Mouse (Mus musculus): ENCODE results near the gene Atp9a.

Gene Atp9a

GRCm38 (mm10) chr2:168679381-168680199 is 62.6 kb downstream of the Atp9a start:
- no peak for DNase-seq

- DNase-seq, result no peak
These were observed 63.4 kb downstream of the Atp9a start for GRCm38 (mm10) chr2:168678662-168679294.

GRCm38 (mm10) chr2:168677650-168678049 is 64.6 kb downstream of the Atp9a start:
- DNase-seq, result no peak

DNA sequence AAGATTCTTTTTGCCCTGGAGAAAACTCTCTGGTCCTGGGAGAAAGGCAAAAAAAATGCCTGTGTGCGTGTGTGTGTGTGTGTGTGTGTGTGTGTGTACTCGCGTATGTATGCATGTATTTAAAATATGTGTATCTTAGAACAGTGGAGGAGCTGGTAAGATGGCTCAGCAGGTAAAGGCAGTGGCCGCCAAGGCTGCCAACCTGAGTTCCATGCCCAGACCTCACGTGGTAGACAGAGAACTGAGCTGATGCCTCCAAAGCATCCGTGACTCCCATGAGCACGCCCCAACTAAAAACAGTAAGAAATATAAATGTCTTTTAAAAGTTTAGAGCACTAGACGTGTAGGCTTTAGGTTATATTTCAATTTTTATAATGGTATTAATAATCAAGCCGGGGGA is 70.5 kb downstream of the Atp9a start:
- DNase-seq, result no peak

DNA sequence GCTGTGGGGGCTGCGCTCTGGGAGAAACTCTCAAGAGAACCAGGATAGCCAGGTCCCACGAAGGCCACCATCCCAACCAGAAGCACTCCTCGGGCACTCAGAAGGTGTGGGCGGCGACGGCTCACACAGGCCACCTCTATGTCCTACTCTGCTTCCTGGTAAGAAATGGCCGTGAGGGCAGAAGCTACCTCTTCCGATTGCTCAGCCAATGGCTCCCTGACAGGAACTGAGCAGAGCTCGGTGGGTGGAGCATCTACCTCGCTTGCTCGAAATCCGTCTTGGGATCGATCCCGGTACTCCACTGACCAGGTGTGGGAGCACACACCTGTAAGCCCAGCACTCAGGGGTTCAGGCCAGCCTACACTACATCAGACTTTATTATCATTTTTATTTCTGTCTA is 72.0 kb downstream of the Atp9a start:
- DNase-seq, result no peak

DNA sequence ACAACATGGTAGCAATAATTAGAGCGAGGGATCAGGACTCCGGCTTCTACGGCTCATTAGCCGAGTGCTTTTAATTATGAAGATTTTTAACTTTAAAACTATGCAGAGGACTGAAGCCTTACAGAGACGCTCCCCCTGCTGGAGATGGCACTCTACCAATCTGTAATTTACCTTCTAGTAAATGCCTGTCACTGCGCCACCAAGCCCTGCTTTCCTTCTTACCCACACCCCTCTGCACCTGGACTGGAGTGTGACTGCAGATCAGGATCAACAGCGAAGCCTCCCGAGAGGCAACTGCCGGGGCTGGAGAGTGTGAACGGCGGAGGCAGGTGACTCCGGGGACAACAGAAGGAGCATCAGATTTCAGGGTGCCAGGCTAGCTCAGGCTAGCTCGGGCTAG is 72.4 kb downstream of the Atp9a start:
- DNase-seq, result no peak

- no peak for DNase-seq
These were observed 74.5 kb downstream of the Atp9a start for GRCm38 (mm10) chr2:168667745-168668144.

DNA sequence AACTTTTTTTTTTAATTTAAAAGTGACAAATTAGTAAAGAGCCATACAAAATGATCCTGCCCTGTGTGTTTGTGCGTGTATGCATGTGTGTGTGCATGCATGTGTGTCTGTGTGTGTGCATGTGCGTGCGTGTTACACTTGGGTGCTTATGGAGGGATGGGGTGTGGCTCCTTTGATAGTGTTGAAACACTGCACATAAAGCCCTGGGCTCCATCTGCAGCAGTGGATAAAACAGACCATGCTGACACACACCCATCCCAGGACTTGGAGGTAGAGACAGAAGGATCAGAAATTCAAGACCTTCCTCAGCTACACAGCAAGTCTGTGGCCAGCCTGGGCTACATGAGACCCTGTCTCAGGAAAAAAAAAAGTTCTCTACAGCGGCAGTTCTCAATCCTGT is 76.5 kb downstream of the Atp9a start:
- no peak for DNase-seq

DNA sequence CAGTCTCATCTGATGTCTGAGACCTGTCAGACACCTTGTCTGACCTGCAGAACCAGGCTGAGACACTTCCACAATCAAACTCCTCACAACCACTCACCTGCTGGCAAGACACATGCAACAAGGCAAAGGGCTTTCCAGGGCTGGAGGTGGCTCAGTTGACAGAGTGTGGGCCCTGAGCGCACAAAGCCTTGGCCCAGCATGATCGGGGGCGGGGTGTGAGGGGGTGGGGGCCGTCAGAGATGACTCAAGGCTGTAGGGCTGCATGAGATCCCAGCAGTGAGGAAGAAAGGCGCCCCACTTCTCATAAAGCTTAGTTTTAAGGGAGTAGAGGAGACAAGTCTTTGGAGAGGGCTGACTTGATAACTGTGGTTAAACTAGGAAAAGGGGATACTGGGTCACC is 78.5 kb downstream of the Atp9a start:
- DNase-seq, result no peak

DNA sequence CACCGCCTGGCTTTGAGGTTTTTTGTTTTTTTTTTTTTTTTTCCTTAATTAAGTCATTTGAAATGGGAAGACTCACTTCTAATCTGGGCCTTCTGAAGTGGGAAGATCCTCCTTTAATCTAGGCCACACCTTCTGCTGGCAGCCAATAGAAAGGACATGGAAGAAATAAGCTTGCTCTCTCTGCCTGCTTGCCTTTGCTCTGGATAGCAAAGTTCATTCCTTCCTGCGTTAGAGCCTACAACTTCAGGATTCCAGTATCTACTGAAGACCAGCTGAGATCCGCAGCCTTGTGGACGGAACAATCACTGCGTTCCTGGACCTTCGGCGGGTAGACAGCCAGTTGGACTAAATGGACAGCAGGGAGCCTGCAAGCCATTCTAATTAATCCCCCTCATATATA is 79.0 kb downstream of the Atp9a start:
- DNase-seq, result no peak

DNA sequence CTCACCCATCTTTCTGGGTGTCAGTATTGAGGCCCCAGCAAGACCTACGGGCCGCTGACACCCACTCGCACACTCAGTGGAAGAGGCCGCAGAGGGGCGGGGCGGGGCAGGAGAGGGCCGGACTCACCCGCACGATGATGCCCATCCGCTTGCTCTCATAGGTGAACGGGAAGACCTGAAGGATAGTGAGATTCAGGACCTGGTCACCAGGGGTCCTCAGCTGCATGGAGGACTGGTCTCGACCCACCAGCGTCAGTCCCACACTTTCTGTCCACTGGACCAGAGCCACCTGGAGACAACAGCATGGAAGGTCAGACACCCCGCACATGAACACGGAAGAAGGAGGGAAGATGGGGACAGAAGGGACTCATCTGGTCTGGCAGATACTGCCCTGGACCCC is 80.4 kb downstream of the Atp9a start:
- no peak for DNase-seq

- DNase-seq, result peak; percentile 25
These were observed 81.9 kb downstream of the Atp9a start for GRCm38 (mm10) chr2:168660344-168660743.

DNA sequence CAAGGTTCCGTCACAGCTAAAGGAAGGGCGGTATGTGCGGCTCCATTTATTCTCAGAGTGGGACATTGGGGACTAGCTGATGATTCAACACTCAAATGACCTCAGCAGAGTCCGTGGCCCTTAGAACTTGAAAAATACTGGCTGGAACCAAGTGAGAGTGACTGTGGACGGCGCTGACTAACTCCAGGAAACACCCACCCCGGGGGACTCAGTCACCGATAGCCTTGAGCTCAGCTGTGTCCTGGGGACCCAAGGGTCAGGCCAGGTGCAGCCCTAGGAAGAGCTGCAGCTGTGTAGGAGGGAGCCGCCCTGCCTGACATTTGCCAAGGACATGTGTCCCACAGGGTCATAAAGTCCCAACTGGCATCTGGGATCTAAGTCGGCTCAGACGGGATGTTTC is 83.7 kb downstream of the Atp9a start:
- DNase-seq, result no peak

GRCm38 (mm10) chr2:168656569-168657308 is 85.5 kb downstream of the Atp9a start:
- DNase-seq, result no peak

GRCm38 (mm10) chr2:168654983-168655669 is 87.1 kb downstream of the Atp9a start:
- DNase-seq, result no peak

GRCm38 (mm10) chr2:168654482-168654881 is 87.7 kb downstream of the Atp9a start:
- no peak for DNase-seq

DNA sequence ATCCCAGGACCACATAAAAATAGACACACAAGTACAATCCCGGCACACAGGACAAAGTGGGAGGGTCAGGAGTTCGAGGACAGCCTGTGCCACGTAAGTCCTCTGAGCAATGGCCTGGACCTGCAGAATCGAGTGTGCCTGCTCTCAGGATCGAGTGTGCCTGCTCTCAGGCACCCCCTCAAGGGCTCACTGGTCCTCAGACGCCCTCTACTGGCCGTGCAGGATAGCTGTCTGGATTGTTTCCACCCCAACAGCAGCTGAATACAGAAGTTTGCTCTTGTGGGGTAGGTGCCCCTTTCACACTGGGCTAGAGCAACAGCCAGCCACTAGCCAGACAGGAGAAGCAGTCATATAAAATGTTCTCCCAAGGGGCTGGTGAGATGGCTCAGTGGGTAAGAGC is 90.5 kb downstream of the Atp9a start:
- peak; percentile 31 for DNase-seq

DNA sequence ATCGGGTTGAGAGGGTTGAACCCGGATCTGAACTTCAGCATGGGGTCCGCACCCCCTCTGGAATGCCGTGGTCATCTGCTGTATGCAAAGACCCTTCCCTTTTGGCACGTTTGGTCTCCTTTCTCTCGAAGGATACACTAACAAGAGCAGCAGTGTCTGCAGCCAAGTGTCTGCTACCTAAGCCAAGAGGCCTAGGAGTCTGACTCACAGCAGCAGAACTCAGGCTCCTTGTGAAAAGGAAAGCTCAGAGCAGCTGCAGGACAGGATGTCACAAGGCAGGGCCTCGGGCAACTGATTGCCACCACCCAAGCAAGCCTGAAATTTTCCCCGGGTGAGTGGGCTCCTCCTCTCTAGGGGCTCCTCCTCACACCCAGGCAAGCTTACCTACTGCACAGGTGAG is 94.0 kb downstream of the Atp9a start:
- DNase-seq, result no peak

GRCm38 (mm10) chr2:168644855-168645254 is 97.4 kb downstream of the Atp9a start:
- no peak for DNase-seq

DNA sequence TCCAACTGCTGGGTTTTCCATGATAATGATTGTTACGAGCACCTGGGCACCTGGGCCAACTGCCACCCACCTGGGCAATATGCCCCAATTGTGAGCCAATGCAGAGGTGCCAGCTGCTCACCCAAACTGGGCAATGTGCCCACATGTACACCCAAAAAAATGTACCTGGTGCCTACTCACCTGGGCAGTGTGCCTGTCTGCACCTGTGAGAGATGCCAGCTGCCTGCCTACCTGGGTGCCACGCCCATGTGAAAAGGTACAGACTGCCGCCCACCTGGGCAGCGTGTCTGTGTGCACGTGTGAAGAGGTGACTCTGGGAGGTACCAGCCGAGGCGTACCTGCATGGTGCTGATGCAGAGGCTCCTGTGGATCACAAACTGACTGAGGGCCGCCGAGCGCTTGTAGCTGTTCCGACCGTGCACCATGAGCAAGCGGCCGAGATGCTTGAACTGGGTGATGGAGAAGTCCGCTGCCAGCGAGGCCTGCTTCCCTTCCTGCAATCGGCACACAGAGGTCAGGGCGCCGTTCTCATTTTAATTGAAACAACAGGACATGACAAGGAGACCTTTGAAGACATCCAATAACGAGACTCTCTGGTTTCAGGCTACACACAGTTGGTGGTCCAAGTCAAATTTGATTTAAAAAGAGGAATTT is 98.6 kb downstream of the Atp9a start:
- DNase-seq, result no peak

DNA sequence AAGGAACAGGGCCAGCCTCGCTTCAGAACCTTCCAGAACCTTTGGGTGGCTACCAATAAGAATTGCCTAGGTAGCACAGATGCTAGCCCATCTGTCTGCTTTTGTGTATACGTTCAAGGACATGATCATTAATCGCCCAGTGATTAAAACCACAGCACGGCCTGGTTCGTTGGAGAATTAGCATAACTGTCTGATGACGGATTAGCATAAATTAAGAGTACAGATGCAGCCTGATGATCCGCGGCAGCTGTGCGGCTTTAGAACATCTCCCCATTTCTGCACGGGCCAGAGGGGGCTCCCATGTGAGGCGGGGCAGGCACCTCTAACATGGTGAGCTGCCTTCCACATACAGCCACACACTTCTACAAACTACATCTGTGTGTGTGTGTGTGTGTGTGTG is 100.0 kb downstream of the Atp9a start:
- DNase-seq, result no peak

- DNase-seq, result no peak
These were observed 101.7 kb downstream of the Atp9a start for GRCm38 (mm10) chr2:168640460-168640859.

GRCm38 (mm10) chr2:168634881-168635280 is 107.3 kb downstream of the Atp9a start:
- DNase-seq, result no peak

Measured in thymus, postnatal 14 days (tissue).